In genomic region chr3:95893126-95893525, GRCm38 (mm10) we compare ENCODE assay signal across 8 mouse cellular contexts. TPM values are rescaled to one million over a fixed set of nuclear protein-coding genes. Genes with fewer than 3 reads are reported as not detected.
DNase-seq lines count a peak whose midpoint lies in the region; ATAC-seq and TF ChIP-seq lines count a peak whose summit lies in the region.

No protein-coding gene starts in this region.

- peak overlapping the region; percentile 22; the same call in 1 of the 2 replicates for H3K27ac ChIP-seq in thymus, adult 2 months (ENCODE audit: control insufficient read depth, insufficient read depth, low read length)
- peak overlapping the region; percentile 81 for H3K27ac ChIP-seq in heart, embryonic 15.5 days
- H3K27ac ChIP-seq in liver, embryonic 16.5 days (ENCODE audit: low read length): 0 out of 2 replicates have a peak overlapping the region, but pooled peaks have one; percentile 65

- H3K9me3 ChIP-seq in heart, embryonic 15.5 days (replicated peaks): no peaks in the 10 kb centered on the region
- no peaks in the 10 kb centered on the region for H3K9me3 ChIP-seq in liver, embryonic 16.5 days (replicated peaks; ENCODE audit: control insufficient read depth, low read length)

- TF ChIP-seq POLR2A in thymus, adult 2 months (IDR thresholded peaks at IDR 0.05; ENCODE audit: control insufficient read depth, extremely low read depth, insufficient read depth, low read length, poor library complexity): no peak

- H3K4me3 ChIP-seq in thymus, adult 2 months (ENCODE audit: control insufficient read depth, insufficient read depth, low read length): no peak overlapping the region
- H3K4me3 ChIP-seq in heart, embryonic 15.5 days: peak overlapping the region; percentile 62
- peak overlapping the region; percentile 69 for H3K4me3 ChIP-seq in liver, embryonic 16.5 days (ENCODE audit: low read depth, low read length)

- DNase-seq in thymus, adult 2 months: no peak
- no peak for DNase-seq in thymus, postnatal 0 days (ENCODE audit: low spot score)
- DNase-seq in splenic B cell, adult 2 months (ENCODE audit: low read depth, low spot score): peak; percentile 42
- no peak for DNase-seq in right cerebral cortex, postnatal 14 days

- TF ChIP-seq CTCF in thymus, adult 2 months (IDR thresholded peaks at IDR 0.05; ENCODE audit: borderline replicate concordance, control insufficient read depth, extremely low read depth, insufficient read depth, low read length, poor library complexity): no peak

- WGBS in thymus, adult 2 months: 7% methylated on average over 7 of the region's 7 CpGs
- WGBS in heart, embryonic 15.5 days: 16% methylated on average over 7 of the region's 7 CpGs
- 10% methylated on average over 7 of the region's 7 CpGs for WGBS in liver, embryonic 16.5 days (ENCODE audit: insufficient replicate concordance)

- peaks cover 28% of the 10 kb centered on the region for H3K4me1 ChIP-seq in thymus, adult 2 months (replicated peaks; ENCODE audit: control insufficient read depth, insufficient read depth, low read length)
- peaks cover 38% of the 10 kb centered on the region for H3K4me1 ChIP-seq in heart, embryonic 15.5 days (replicated peaks)
- peaks cover 26% of the 10 kb centered on the region for H3K4me1 ChIP-seq in liver, embryonic 16.5 days (ENCODE audit: control insufficient read depth, low read depth, low read length)

- ATAC-seq in heart, embryonic 15.5 days (replicated peaks; ENCODE audit: insufficient number of reproducible peaks, insufficient read depth, low FRiP score, low read depth): no peak
- no peak for ATAC-seq in liver, embryonic 16.5 days (ENCODE audit: low read depth)
- no peak for ATAC-seq in erythroid progenitor cell, adult 5-6 weeks (replicated peaks; ENCODE audit: low FRiP score, poor library complexity, severe bottlenecking)
- ATAC-seq in granulocyte monocyte progenitor cell, adult 5-6 weeks (replicated peaks; ENCODE audit: poor library complexity, severe bottlenecking): no peak

- H3K27me3 ChIP-seq in thymus, adult 2 months (ENCODE audit: control insufficient read depth, insufficient read depth, low read length): no peaks in the 10 kb centered on the region
- no peaks in the 10 kb centered on the region for H3K27me3 ChIP-seq in heart, embryonic 15.5 days
- no peaks in the 10 kb centered on the region for H3K27me3 ChIP-seq in liver, embryonic 16.5 days (ENCODE audit: control insufficient read depth, insufficient read depth, low read depth, low read length)
- H3K27me3 ChIP-seq in splenic B cell, adult 2 months (ENCODE audit: control insufficient read depth, insufficient read depth, low read length, poor library complexity, severe bottlenecking): no peaks in the 10 kb centered on the region

- 0 out of 2 replicates have a peak, but pooled peaks cover 4% of the 10 kb centered on the region for H3K36me3 ChIP-seq in thymus, adult 2 months (ENCODE audit: control insufficient read depth, insufficient read depth, low read length)
- H3K36me3 ChIP-seq in heart, embryonic 15.5 days: peaks cover 12% of the 10 kb centered on the region
- no peaks in the 10 kb centered on the region for H3K36me3 ChIP-seq in liver, embryonic 16.5 days (ENCODE audit: control insufficient read depth, insufficient read depth)
- H3K36me3 ChIP-seq in splenic B cell, adult 2 months (ENCODE audit: control insufficient read depth, insufficient read depth, low read length, poor library complexity, severe bottlenecking): no peaks in the 10 kb centered on the region

- H3K4me2 ChIP-seq in heart, embryonic 15.5 days: peak overlapping the region; percentile 67
- peak overlapping the region; percentile 84 for H3K4me2 ChIP-seq in liver, embryonic 16.5 days (ENCODE audit: low read depth, low read length)

- H3K9ac ChIP-seq in heart, embryonic 15.5 days: 0 out of 2 replicates have a peak overlapping the region, but pooled peaks have one; percentile 20
- H3K9ac ChIP-seq in liver, embryonic 16.5 days (ENCODE audit: low read depth, low read length): peak overlapping the region; percentile 51

RNA-seq across cellular contexts. Expression of gene Aph1a, which starts 0.6 kb away (rescaled TPM):
- polyA plus RNA-seq in thymus, adult 2 months (2012; rRNA removed): 139 and 156 TPM in 2 replicates
- 27.8 and 32.4 TPM in 2 replicates for polyA plus RNA-seq in thymus, postnatal 0 days (2015; fragmentation: Nextera tagmentation; extraction: Ambion mirVana)
- 33.3 and 35.8 TPM in 2 replicates for polyA plus RNA-seq in heart, embryonic 15.5 days (2015; fragmentation: Nextera tagmentation; extraction: Ambion mirVana)
- polyA plus RNA-seq in liver, embryonic 16.5 days (2015; fragmentation: Nextera tagmentation; extraction: Ambion mirVana): 10.9 and 12.6 TPM in 2 replicates
- 7.6 and 8.0 TPM in 2 replicates for total RNA-seq in erythroid progenitor cell, adult 5-6 weeks (2015; ENCODE audit: low replicate concordance)
- total RNA-seq in erythroid progenitor cell, adult 5-6 weeks (2017; ENCODE audit: low replicate concordance): 9.6 and 14.6 TPM in 2 replicates
- 67.0 and 69.0 TPM in 2 replicates for total RNA-seq in granulocyte monocyte progenitor cell, adult 5-6 weeks (2014; fragmentation: Nextera tagmentation)
- 31.8 and 42.8 TPM in 2 replicates for total RNA-seq in granulocyte monocyte progenitor cell, adult 5-6 weeks (2017)

RNA-seq across cellular contexts. Expression of gene BC028528, which starts 1.3 kb away (rescaled TPM):
- 4.5 and 6.0 TPM in 2 replicates for polyA plus RNA-seq in thymus, adult 2 months (2012; rRNA removed)
- 15.9 and 17.7 TPM in 2 replicates for polyA plus RNA-seq in thymus, postnatal 0 days (2015; fragmentation: Nextera tagmentation; extraction: Ambion mirVana)
- 38.4 and 43.5 TPM in 2 replicates for polyA plus RNA-seq in heart, embryonic 15.5 days (2015; fragmentation: Nextera tagmentation; extraction: Ambion mirVana)
- polyA plus RNA-seq in liver, embryonic 16.5 days (2015; fragmentation: Nextera tagmentation; extraction: Ambion mirVana): 5.5 and 6.8 TPM in 2 replicates
- 8.8 and 10.1 TPM in 2 replicates for total RNA-seq in erythroid progenitor cell, adult 5-6 weeks (2015; ENCODE audit: low replicate concordance)
- total RNA-seq in erythroid progenitor cell, adult 5-6 weeks (2017; ENCODE audit: low replicate concordance): 5.8 and 26.0 TPM in 2 replicates
- total RNA-seq in granulocyte monocyte progenitor cell, adult 5-6 weeks (2014; fragmentation: Nextera tagmentation): 36.7 and 51.1 TPM in 2 replicates
- total RNA-seq in granulocyte monocyte progenitor cell, adult 5-6 weeks (2017): 57.2 and 65.2 TPM in 2 replicates

RNA-seq across cellular contexts. Expression of gene Ciart, which starts 11.1 kb away (rescaled TPM):
- polyA plus RNA-seq in thymus, adult 2 months (2012; rRNA removed): 3.0 and 3.1 TPM in 2 replicates
- 2.7 and 3.2 TPM in 2 replicates for polyA plus RNA-seq in thymus, postnatal 0 days (2015; fragmentation: Nextera tagmentation; extraction: Ambion mirVana)
- polyA plus RNA-seq in heart, embryonic 15.5 days (2015; fragmentation: Nextera tagmentation; extraction: Ambion mirVana): 3.6 and 4.7 TPM in 2 replicates
- polyA plus RNA-seq in liver, embryonic 16.5 days (2015; fragmentation: Nextera tagmentation; extraction: Ambion mirVana): 0.78 and 1.1 TPM in 2 replicates
- not detected in 2 replicates for total RNA-seq in erythroid progenitor cell, adult 5-6 weeks (2015; ENCODE audit: low replicate concordance)
- total RNA-seq in erythroid progenitor cell, adult 5-6 weeks (2017; ENCODE audit: low replicate concordance): 1.8 TPM in 1 of 2 replicates, not detected in the other
- total RNA-seq in granulocyte monocyte progenitor cell, adult 5-6 weeks (2014; fragmentation: Nextera tagmentation): 2.6 and 4.6 TPM in 2 replicates
- 0.90 and 4.0 TPM in 2 replicates for total RNA-seq in granulocyte monocyte progenitor cell, adult 5-6 weeks (2017)

RNA-seq across cellular contexts. Expression of gene Car14, which starts 11.4 kb away (rescaled TPM):
- 4.3 and 13.0 TPM in 2 replicates for polyA plus RNA-seq in thymus, adult 2 months (2012; rRNA removed)
- 1.8 and 2.2 TPM in 2 replicates for polyA plus RNA-seq in thymus, postnatal 0 days (2015; fragmentation: Nextera tagmentation; extraction: Ambion mirVana)
- polyA plus RNA-seq in heart, embryonic 15.5 days (2015; fragmentation: Nextera tagmentation; extraction: Ambion mirVana): 46.9 and 55.7 TPM in 2 replicates
- 14.6 and 15.4 TPM in 2 replicates for polyA plus RNA-seq in liver, embryonic 16.5 days (2015; fragmentation: Nextera tagmentation; extraction: Ambion mirVana)
- not detected in 2 replicates for total RNA-seq in erythroid progenitor cell, adult 5-6 weeks (2015; ENCODE audit: low replicate concordance)
- not detected in 2 replicates for total RNA-seq in erythroid progenitor cell, adult 5-6 weeks (2017; ENCODE audit: low replicate concordance)
- not detected in 2 replicates for total RNA-seq in granulocyte monocyte progenitor cell, adult 5-6 weeks (2014; fragmentation: Nextera tagmentation)
- total RNA-seq in granulocyte monocyte progenitor cell, adult 5-6 weeks (2017): not detected in 2 replicates

RNA-seq across cellular contexts. Expression of gene Mrps21, which starts 21.8 kb away (rescaled TPM):
- polyA plus RNA-seq in thymus, adult 2 months (2012; rRNA removed): 56.3 and 60.5 TPM in 2 replicates
- polyA plus RNA-seq in thymus, postnatal 0 days (2015; fragmentation: Nextera tagmentation; extraction: Ambion mirVana): 372 and 418 TPM in 2 replicates
- 323 and 434 TPM in 2 replicates for polyA plus RNA-seq in heart, embryonic 15.5 days (2015; fragmentation: Nextera tagmentation; extraction: Ambion mirVana)
- polyA plus RNA-seq in liver, embryonic 16.5 days (2015; fragmentation: Nextera tagmentation; extraction: Ambion mirVana): 156 and 178 TPM in 2 replicates
- 43.2 and 59.5 TPM in 2 replicates for total RNA-seq in erythroid progenitor cell, adult 5-6 weeks (2015; ENCODE audit: low replicate concordance)
- 102 and 123 TPM in 2 replicates for total RNA-seq in erythroid progenitor cell, adult 5-6 weeks (2017; ENCODE audit: low replicate concordance)
- total RNA-seq in granulocyte monocyte progenitor cell, adult 5-6 weeks (2014; fragmentation: Nextera tagmentation): 186 and 187 TPM in 2 replicates
- total RNA-seq in granulocyte monocyte progenitor cell, adult 5-6 weeks (2017): 342 and 431 TPM in 2 replicates

Comparison
In these comparisons a context has a peak if more than half of its experiments do, and no peak if none do; other contexts are left out.
1. H3K27ac ChIP-seq: peak in every context shown above with its lines; median percentile 81 in heart, embryonic 15.5 days; 65 in liver, embryonic 16.5 days; 22 in thymus, adult 2 months.